Mouse (Mus musculus) liver, embryonic 14.5 days (tissue): Measurements from ENCODE around the gene Slpi. TPM values are rescaled to one million over a fixed set of nuclear protein-coding genes. Genes with fewer than 3 reads are reported as not detected.

ENCODE experiments used
- ATAC-seq: fragments of 200-750 bp; cut with Nextera tagmentation; 2 replicates; pipeline ENCODE4 v1.8.0; 2017; ENCODE audit warnings: moderate number of reproducible peaks, mild to moderate bottlenecking, moderate library complexity; ENCODE audit not compliant: insufficient read depth
- DNase-seq, 3 experiments: peaks; one replicate each; pipeline ENCODE4 v3.0.0-alpha.2; 2012 to 2013; ENCODE audit warnings: low read depth in 3 of 3, low spot score in 3 of 3
- H3K27ac ChIP-seq: fragments of 300-500 bp; sonication (generic); 2 replicates; pipeline ENCODE4 v1.5.1; 2014; ENCODE audit warnings: moderate library complexity, mild to moderate bottlenecking, control low read depth, inconsistent platforms
- H3K27me3 ChIP-seq: fragments of 300-500 bp; sonication (generic); 2 replicates; pipeline ENCODE4 v1.6.1; 2014; ENCODE audit warnings: mild to moderate bottlenecking, low read length, moderate library complexity; ENCODE audit not compliant: control insufficient read depth, insufficient read depth
- H3K36me3 ChIP-seq: fragments of 300-500 bp; sonication (generic); replicated peaks from 2 replicates; pipeline ENCODE4 v1.6.1; 2014; ENCODE audit warnings: low read depth; ENCODE audit not compliant: control insufficient read depth, insufficient read depth
- H3K4me1 ChIP-seq, 2 experiments: fragments of 200-500 bp in 1 of 2; fragments of 300-500 bp in 1 of 2; sonication (generic) in 1 of 2; replicated peaks; 2 replicates each; pipeline ENCODE4 v1.6.1; 2012 to 2014; ENCODE audit warnings: antibody characterized with exemption in 1 of 2, inconsistent platforms in 1 of 2, low read length in 1 of 2; ENCODE audit not compliant: control insufficient read depth in 2 of 2, insufficient read depth in 2 of 2
- H3K4me2 ChIP-seq: fragments of 300-500 bp; sonication (generic); 2 replicates; pipeline ENCODE4 v1.6.1; 2014; ENCODE audit warnings: low read depth, mild to moderate bottlenecking, control low read depth, moderate library complexity
- H3K4me3 ChIP-seq, 2 experiments: fragments of 200-500 bp in 1 of 2; fragments of 300-500 bp in 1 of 2; sonication (generic) in 1 of 2; 2 replicates each; pipeline ENCODE4 v1.5.1; 2012 to 2014; ENCODE audit warnings: low read depth in 2 of 2, low read length in 2 of 2, mild to moderate bottlenecking in 2 of 2, control low read depth in 1 of 2, inconsistent platforms in 1 of 2, moderate library complexity in 1 of 2; ENCODE audit not compliant: insufficient read depth in 1 of 2
- H3K9ac ChIP-seq: fragments of 300-500 bp; sonication (generic); replicated peaks from 2 replicates; pipeline ENCODE4 v1.6.1; 2014; ENCODE audit warnings: mild to moderate bottlenecking, control low read depth, moderate library complexity
- H3K9me3 ChIP-seq: fragments of 300-500 bp; sonication (generic); 2 replicates; pipeline ENCODE4 v1.6.1; 2016; ENCODE audit warnings: low read length, mixed read lengths; ENCODE audit not compliant: control insufficient read depth
- CTCF ChIP-seq: IDR thresholded peaks from 2 replicates; pipeline ENCODE4 v1.5.1; 2016; ENCODE audit warnings: antibody characterized with exemption, low read depth, control low read depth
- EP300 ChIP-seq: IDR thresholded peaks from 2 replicates; pipeline ENCODE4 v1.6.1; 2016; ENCODE audit warnings: antibody characterized with exemption, low read depth
- WGBS: fragments of 180-500 bp; shearing (Covaris S2); extraction: QIAGEN DNeasy Blood & Tissue Kit; methylation state at CpG from one replicate; pipeline ENCODE4 v1.1.7; 2014; ENCODE audit not compliant: insufficient replicate concordance; 5-methylcytosine and 5-hydroxymethylcytosine counted together
- polyA plus RNA-seq, 2 experiments: library from polyadenylated mRNA; depleted of rRNA in 1 of 2; stranded (reverse) in 1 of 2; unstranded in 1 of 2; fragments of >200 nt; fragmentation: Nextera tagmentation in 1 of 2; extraction: Ambion mirVana in 1 of 2; gene quantifications; 2 replicates each; pipeline versions ENCODE4 v1.2.1 to v1.2.3; 2012 to 2014

Slpi gene
- polyA plus RNA-seq, 2 experiments = 10.1 to 19.9 TPM

GRCm38 (mm10) chr2:164414581-164414980 lies 25.7 kb upstream of the Slpi start:
- Histone ChIP-seq H3K27me3 (peaks cover 4% of the 10 kb centered on the region), H3K9ac (no peak overlapping the region), H3K27ac (no peak overlapping the region), H3K9me3 (no peaks in the 10 kb centered on the region), H3K4me2 (no peak overlapping the region), H3K4me1 (no peaks in the 10 kb centered on the region), H3K4me3 (no peak overlapping the region), H3K36me3 (no peaks in the 10 kb centered on the region)
- 43% methylated on average over 10 of the region's 10 CpGs for WGBS
- DNase-seq (no peak), ATAC-seq (no peak)
- no peak for TF ChIP-seq EP300
- TF ChIP-seq CTCF = no peak

GRCm38 (mm10) chr2:164414167-164414566 lies 25.3 kb upstream of the Slpi start:
- no peak overlapping the region for H3K27ac ChIP-seq
- no peak overlapping the region for H3K4me2 ChIP-seq
- H3K36me3 ChIP-seq = no peaks in the 10 kb centered on the region
- H3K9me3 ChIP-seq = no peaks in the 10 kb centered on the region
- H3K27me3 ChIP-seq = peaks cover 4% of the 10 kb centered on the region
- DNase-seq (no peak), ATAC-seq (no peak)
- H3K4me1 ChIP-seq = no peaks in the 10 kb centered on the region
- 26% methylated on average over 28 of the region's 28 CpGs for WGBS
- no peak overlapping the region for H3K9ac ChIP-seq
- no peak for TF ChIP-seq CTCF
- no peak for TF ChIP-seq EP300
- H3K4me3 ChIP-seq = no peak overlapping the region

- WGBS = 1% methylated on average over 22 of the region's 22 CpGs
- no peak overlapping the region for H3K27ac ChIP-seq
- H3K4me2 ChIP-seq = no peak overlapping the region
- no peaks in the 10 kb centered on the region for H3K36me3 ChIP-seq
- H3K27me3 ChIP-seq = peaks cover 49% of the 10 kb centered on the region
- peak; percentile 84 for TF ChIP-seq CTCF
- no peak for TF ChIP-seq EP300
- no peak overlapping the region for H3K9ac ChIP-seq
- no peaks in the 10 kb centered on the region for H3K4me1 ChIP-seq
- ATAC-seq (no peak), DNase-seq (no peak)
- no peaks in the 10 kb centered on the region for H3K9me3 ChIP-seq
- H3K4me3 ChIP-seq = no peak overlapping the region
Observed at GRCm38 (mm10) chr2:164407708-164408107, 18.8 kb upstream of the Slpi start.

DNA sequence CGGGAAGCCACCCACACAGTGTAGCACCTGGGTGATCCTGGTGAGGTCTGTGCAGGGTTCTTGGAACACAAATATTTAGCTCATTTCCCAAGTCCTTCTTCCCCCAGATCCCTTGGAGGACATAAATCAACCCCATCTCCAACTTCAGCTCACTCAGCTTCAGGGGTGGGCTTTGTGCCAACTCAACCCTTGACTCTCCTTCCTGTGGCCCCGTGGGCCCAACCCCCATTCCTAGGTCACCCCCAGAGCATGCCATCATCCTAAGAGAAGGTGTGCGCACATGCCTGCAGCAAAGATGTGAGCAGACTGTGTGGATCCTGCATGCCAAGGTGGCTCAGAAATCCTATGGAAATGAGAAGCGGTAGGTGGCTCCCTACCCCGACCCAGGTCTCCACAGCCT lies 16.6 kb upstream of the Slpi start:
- Histone ChIP-seq H3K36me3 (no peaks in the 10 kb centered on the region), H3K4me3 (no peak overlapping the region), H3K27ac (no peak overlapping the region), H3K4me1 (no peaks in the 10 kb centered on the region), H3K9ac (no peak overlapping the region), H3K4me2 (no peak overlapping the region), H3K9me3 (no peaks in the 10 kb centered on the region), H3K27me3 (peaks cover 67% of the 10 kb centered on the region)
- ATAC-seq (no peak), DNase-seq (no peak)
- TF ChIP-seq EP300 = no peak
- no peak for TF ChIP-seq CTCF
- WGBS = 34% methylated on average over 5 of the region's 5 CpGs

GRCm38 (mm10) chr2:164405060-164405459 lies 16.2 kb upstream of the Slpi start, which contains the start of gene Matn4:
Gene Matn4 (minus strand): TSS chr2:164405160.
- 0 out of 2 replicates have a peak within 1 kb of the TSS, but pooled peaks have one; percentile 3 for H3K4me2 ChIP-seq
- H3K4me1 ChIP-seq = no peaks in the 10 kb centered on the region
- H3K27ac ChIP-seq = no peak within 1 kb of the TSS
- no peaks in the 10 kb centered on the region for H3K9me3 ChIP-seq
- DNase-seq (no peak), ATAC-seq (no peak)
- peaks cover 71% of the 10 kb centered on the region for H3K27me3 ChIP-seq
- H3K9ac ChIP-seq = no peak within 1 kb of the TSS
- WGBS = 8% methylated on average over 9 of the region's 9 CpGs
- no peak within 1 kb of the TSS for H3K4me3 ChIP-seq
- no peak for TF ChIP-seq CTCF
- TF ChIP-seq EP300 = no peak
- no peaks in the 10 kb centered on the region for H3K36me3 ChIP-seq
